Mouse (Mus musculus) liver, postnatal 0 days (tissue): ENCODE results near the gene Zdhhc14. TPM values are rescaled to one million over a fixed set of nuclear protein-coding genes. Genes with fewer than 3 reads are reported as not detected.

ENCODE experiments used
- ATAC-seq: fragments of 200-750 bp; cut with Nextera tagmentation; 2 replicates; pipeline ENCODE4 v1.8.0; 2017; ENCODE audit warnings: mild to moderate bottlenecking, moderate library complexity
- DNase-seq: peaks from one replicate; pipeline ENCODE4 v3.0.0-alpha.2; 2016
- H3K27ac ChIP-seq: fragments of 300-500 bp; sonication (generic); 2 replicates; pipeline ENCODE4 v1.5.1; 2014; ENCODE audit warnings: antibody characterized with exemption, moderate library complexity, mild to moderate bottlenecking, low read depth
- H3K27me3 ChIP-seq: fragments of 300-500 bp; sonication (generic); 2 replicates; pipeline ENCODE4 v1.6.1; 2014; ENCODE audit warnings: low read length, control low read depth, mixed read lengths; ENCODE audit not compliant: insufficient read depth
- H3K36me3 ChIP-seq: fragments of 300-500 bp; sonication (generic); replicated peaks from 2 replicates; pipeline ENCODE4 v1.6.1; 2014; ENCODE audit warnings: mild to moderate bottlenecking, control low read depth, low read length, moderate library complexity, mixed read lengths; ENCODE audit not compliant: insufficient read depth
- H3K4me1 ChIP-seq: fragments of 300-500 bp; sonication (generic); 2 replicates; pipeline ENCODE4 v1.6.1; 2014; ENCODE audit warnings: antibody characterized with exemption, mild to moderate bottlenecking, control low read depth; ENCODE audit not compliant: insufficient read depth
- H3K4me2 ChIP-seq: fragments of 300-500 bp; sonication (generic); 2 replicates; pipeline ENCODE4 v1.6.1; 2014; ENCODE audit warnings: low read depth, mild to moderate bottlenecking, low read length, moderate library complexity, mixed read lengths
- H3K4me3 ChIP-seq: fragments of 300-500 bp; sonication (generic); 2 replicates; pipeline ENCODE4 v1.5.1; 2014; ENCODE audit warnings: low read depth, low read length
- H3K9ac ChIP-seq: fragments of 300-500 bp; sonication (generic); replicated peaks from 2 replicates; pipeline ENCODE4 v1.6.1; 2014; ENCODE audit warnings: mild to moderate bottlenecking, moderate library complexity
- H3K9me3 ChIP-seq: fragments of 300-500 bp; sonication (generic); 2 replicates; pipeline ENCODE4 v1.6.1; 2016; ENCODE audit warnings: mild to moderate bottlenecking, control low read depth, low read length, mixed read lengths
- CTCF ChIP-seq: sonication (generic); IDR thresholded peaks from 2 replicates; pipeline ENCODE4 v1.5.1; 2016; ENCODE audit warnings: antibody characterized with exemption, low read depth
- EP300 ChIP-seq: IDR thresholded peaks from 2 replicates; pipeline ENCODE4 v1.6.1; 2016; ENCODE audit warnings: antibody characterized with exemption, low read depth, mild to moderate bottlenecking
- WGBS: fragments of 180-500 bp; shearing (Covaris S2); extraction: QIAGEN DNeasy Blood & Tissue Kit; methylation state at CpG from one replicate; pipeline ENCODE4 v1.1.7; 2014; ENCODE audit not compliant: insufficient replicate concordance; 5-methylcytosine and 5-hydroxymethylcytosine counted together
- polyA plus RNA-seq: library from polyadenylated mRNA; unstranded; fragments of >200 nt; fragmentation: Nextera tagmentation; extraction: Ambion mirVana; gene quantifications from 2 replicates; pipeline ENCODE4 v1.2.1, GENCODE M21; 2015

The Zdhhc14 gene
- polyA plus RNA-seq, 1 experiment from 2014 or later, result 2.7 TPM

DNA sequence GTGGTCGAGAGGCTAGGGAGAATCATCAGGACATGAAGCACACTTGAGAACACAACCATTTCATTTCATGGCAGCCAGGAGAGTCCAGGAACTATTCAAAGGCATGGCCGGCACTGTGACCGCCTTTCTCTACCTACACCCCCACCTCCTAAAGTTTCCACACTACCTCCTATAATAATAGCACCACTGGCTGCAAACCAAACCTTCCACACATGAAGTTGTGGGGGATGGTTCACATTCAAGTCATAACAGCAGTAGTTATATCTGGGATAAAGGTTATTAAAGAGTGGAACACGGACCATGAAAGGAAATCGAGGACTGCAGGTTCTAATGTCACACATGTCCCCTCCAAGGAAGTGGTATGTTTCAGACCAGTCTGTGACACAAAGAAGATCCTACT, 90.6 kb downstream of the Zdhhc14 start:
- ATAC-seq (no peak), DNase-seq (no peak)
- no peak overlapping the region for H3K27ac ChIP-seq
- 87% methylated on average over 5 of the region's 5 CpGs for WGBS
- H3K4me3 ChIP-seq, result no peak overlapping the region
- no peak for TF ChIP-seq EP300
- H3K27me3 ChIP-seq, result no peaks in the 10 kb centered on the region
- H3K36me3 ChIP-seq, result no peaks in the 10 kb centered on the region
- H3K4me1 ChIP-seq, result no peaks in the 10 kb centered on the region
- H3K9me3 ChIP-seq, result no peaks in the 10 kb centered on the region
- no peak overlapping the region for H3K9ac ChIP-seq
- H3K4me2 ChIP-seq, result no peak overlapping the region

DNA sequence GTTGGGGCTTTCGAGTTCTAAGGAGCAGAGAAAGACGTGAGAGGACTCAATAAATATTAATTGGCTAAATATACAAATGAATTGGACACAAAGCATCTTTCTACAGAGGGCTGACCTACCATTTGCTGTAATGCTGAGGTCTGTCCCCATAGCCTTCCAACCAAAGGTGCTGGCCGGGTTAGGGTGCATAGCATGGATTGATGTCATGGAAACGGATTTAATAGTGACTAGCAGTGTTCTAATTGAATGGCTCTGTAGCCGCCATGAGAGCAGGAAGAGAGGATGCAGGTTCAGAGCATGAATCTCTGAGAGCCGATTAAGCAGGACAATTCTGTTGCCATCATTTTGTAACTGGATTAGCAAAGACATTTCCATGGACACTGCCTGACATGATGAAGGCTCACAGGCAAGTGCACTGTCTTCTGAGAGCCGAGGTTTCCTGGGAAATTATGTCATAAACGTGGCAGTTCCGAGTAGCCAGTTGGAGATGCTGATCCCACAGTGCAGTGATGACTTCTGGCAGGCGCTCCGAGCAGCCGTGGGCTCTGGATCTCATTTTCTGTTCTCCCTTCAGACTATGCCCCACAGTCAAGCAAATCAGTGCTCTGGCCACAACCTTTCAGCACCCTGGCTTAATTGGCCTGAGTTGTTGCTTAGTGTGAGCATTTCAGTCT, 91.3 kb downstream of the Zdhhc14 start:
- Histone ChIP-seq H3K36me3 (no peaks in the 10 kb centered on the region), H3K9ac (no peak overlapping the region), H3K4me3 (no peak overlapping the region), H3K9me3 (no peaks in the 10 kb centered on the region), H3K27me3 (no peaks in the 10 kb centered on the region), H3K4me1 (no peaks in the 10 kb centered on the region), H3K4me2 (no peak overlapping the region), H3K27ac (no peak overlapping the region)
- ATAC-seq (no peak), DNase-seq (no peak)
- 74% methylated on average over 12 of the region's 12 CpGs for WGBS
- TF ChIP-seq CTCF (no peak), EP300 (no peak)

DNA sequence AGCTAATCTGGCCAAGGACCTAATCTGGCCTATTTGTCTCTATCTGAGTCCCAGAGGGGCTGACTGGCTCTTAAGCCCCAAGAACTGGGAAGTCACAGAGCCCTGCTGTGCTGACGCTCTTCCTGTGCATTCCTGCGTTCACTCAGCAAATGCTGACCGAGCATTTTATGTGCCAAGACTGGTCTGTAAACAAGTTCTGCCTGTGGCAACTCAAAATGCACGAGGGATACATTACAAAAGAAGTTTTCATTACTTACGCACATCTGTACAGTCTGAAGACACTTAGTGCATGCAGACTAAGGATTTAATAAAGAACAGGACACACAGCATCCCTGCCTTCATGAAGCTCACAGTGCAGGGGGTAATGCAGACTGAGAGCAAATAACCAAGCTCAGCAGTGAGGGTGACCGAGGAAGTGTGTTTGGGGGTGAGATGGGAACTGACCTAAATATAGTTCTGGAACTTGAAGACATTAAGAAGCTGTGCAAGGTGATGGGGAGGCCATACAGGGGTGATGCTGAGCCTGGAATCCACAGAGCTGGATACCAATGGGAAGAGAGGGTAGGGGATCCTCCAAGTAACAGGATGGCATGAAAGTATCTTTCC, 99.3 kb downstream of the Zdhhc14 start:
- TF ChIP-seq EP300 (peak; percentile 65; the same call in 1 of the 2 replicates), CTCF (no peak)
- Histone ChIP-seq H3K27ac (peak overlapping the region; percentile 7; the same call in 1 of the 2 replicates), H3K4me3 (no peak overlapping the region), H3K9me3 (no peaks in the 10 kb centered on the region), H3K4me1 (0 out of 2 replicates have a peak, but pooled peaks cover 2% of the 10 kb centered on the region), H3K9ac (no peak overlapping the region), H3K4me2 (no peak overlapping the region), H3K27me3 (no peaks in the 10 kb centered on the region), H3K36me3 (no peaks in the 10 kb centered on the region)
- ATAC-seq, result peak; percentile 78
- peak; percentile 26 for DNase-seq
- 57% methylated on average over 6 of the region's 6 CpGs for WGBS

DNA sequence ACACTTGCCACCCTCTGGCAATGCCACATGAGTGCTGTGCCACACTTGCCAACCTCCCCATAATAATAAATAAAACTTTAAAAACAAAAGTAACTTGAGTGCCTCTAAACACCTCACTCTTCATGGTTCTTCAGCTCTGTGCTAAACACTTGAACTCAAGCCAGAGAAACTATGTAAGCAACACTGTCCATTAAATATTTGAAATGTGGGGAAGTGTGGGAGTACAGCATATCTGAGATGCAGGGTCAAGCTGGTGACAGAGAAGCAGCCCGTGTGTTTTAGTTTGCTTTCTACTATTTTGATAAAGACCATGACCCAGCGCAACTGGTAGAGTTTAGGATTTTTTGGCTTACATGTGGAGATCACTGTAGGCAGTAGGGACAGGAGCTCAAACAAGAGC, 100.7 kb downstream of the Zdhhc14 start:
- 0 out of 2 replicates have a peak, but pooled peaks cover 2% of the 10 kb centered on the region for H3K4me1 ChIP-seq
- no peaks in the 10 kb centered on the region for H3K27me3 ChIP-seq
- H3K27ac ChIP-seq, result no peak overlapping the region
- 70% methylated on average over 2 of the region's 2 CpGs for WGBS
- no peaks in the 10 kb centered on the region for H3K36me3 ChIP-seq
- H3K9ac ChIP-seq, result no peak overlapping the region
- ATAC-seq (no peak), DNase-seq (no peak)
- no peak overlapping the region for H3K4me2 ChIP-seq
- H3K4me3 ChIP-seq, result no peak overlapping the region
- TF ChIP-seq EP300 (no peak), CTCF (no peak)
- no peaks in the 10 kb centered on the region for H3K9me3 ChIP-seq

DNA sequence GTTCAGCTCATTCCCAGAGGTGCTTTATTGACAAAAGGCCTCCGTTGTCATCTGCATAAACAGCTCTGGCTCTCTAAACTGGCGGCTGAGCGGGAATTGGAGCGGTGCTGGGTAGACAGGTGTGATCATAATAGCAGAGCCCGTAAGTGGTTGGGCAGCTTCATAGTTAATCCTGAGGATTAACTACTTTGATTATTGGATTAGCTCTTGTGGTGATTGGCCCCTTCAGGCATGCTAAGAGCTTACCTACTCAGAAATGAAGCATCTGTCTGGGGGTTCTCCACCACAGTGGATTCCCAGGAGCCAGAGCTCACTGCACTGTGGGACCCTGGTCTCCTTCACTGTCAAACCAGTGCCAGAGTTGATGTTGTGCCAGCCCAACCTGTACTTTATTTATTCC, 102.7 kb downstream of the Zdhhc14 start:
- no peak overlapping the region for H3K4me3 ChIP-seq
- TF ChIP-seq CTCF (no peak), EP300 (no peak)
- ATAC-seq, result no peak

DNA sequence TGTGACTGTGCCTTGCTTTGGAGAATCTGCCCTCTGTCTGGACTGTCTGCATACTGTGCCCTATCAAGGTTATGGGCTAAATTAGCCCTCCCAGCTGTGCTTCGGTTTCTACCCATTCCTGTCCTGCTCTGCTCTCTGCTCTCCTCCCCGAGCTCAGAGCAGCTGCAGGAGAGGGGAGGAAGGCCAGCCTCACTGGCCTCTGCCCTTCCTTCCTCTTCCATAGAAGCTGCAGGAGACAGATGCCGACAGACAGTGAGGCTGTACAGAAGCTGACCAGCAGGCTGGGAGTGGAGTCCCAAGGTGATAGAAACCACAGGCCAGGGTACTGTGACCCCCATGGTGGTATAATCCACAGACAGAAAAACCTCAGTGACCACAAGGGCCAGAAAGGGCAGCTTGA, 104.1 kb downstream of the Zdhhc14 start:
- DNase-seq (no peak), ATAC-seq (peak; percentile 33; the same call in 1 of the 2 replicates)
- no peaks in the 10 kb centered on the region for H3K27me3 ChIP-seq
- no peak overlapping the region for H3K9ac ChIP-seq
- TF ChIP-seq EP300 (no peak), CTCF (no peak)
- 0 out of 2 replicates have a peak, but pooled peaks cover 2% of the 10 kb centered on the region for H3K4me1 ChIP-seq
- no peak overlapping the region for H3K4me3 ChIP-seq
- no peak overlapping the region for H3K4me2 ChIP-seq
- H3K27ac ChIP-seq, result no peak overlapping the region
- WGBS, result 25% methylated on average over 3 of the region's 3 CpGs
- H3K9me3 ChIP-seq, result no peaks in the 10 kb centered on the region
- no peaks in the 10 kb centered on the region for H3K36me3 ChIP-seq

More for the DNA sequence above, 102.7 kb downstream of the Zdhhc14 start:
- no peak overlapping the region for H3K9ac ChIP-seq
- no peaks in the 10 kb centered on the region for H3K9me3 ChIP-seq
- no peaks in the 10 kb centered on the region for H3K36me3 ChIP-seq
- H3K27me3 ChIP-seq, result no peaks in the 10 kb centered on the region
- H3K4me2 ChIP-seq, result no peak overlapping the region
- 79% methylated on average over 5 of the region's 5 CpGs for WGBS
- H3K27ac ChIP-seq, result no peak overlapping the region
- 0 out of 2 replicates have a peak, but pooled peaks cover 2% of the 10 kb centered on the region for H3K4me1 ChIP-seq
- DNase-seq, result no peak
